Mouse (Mus musculus) pancreas, adult 10 weeks (tissue): ENCODE results near the gene Tctn1. TPM values are rescaled to one million over a fixed set of nuclear protein-coding genes. Genes with fewer than 3 reads are reported as not detected.

ENCODE experiments used
- polyA plus RNA-seq: library from polyadenylated mRNA; stranded (reverse); fragments of 350-450 nt; fragmentation: Illumina TruSeq; extraction: RNeasy Lipid Tissue Mini Kit (QIAGEN cat#74804); gene quantifications from one replicate; pipeline ENCODE4 v1.2.3, GENCODE M21; 2015; ENCODE audit warnings: low read depth, low replicate concordance; ENCODE audit not compliant: insufficient read depth

The Tctn1 gene
- polyA plus RNA-seq, result 4.2 TPM

GRCm38 (mm10) chr5:122263933-122264905 lies at the start of gene Tctn1:
Gene Tctn1 (minus strand): TSS chr5:122264460.

GRCm38 (mm10) chr5:122284183-122285028 lies 20.1 kb upstream of the Tctn1 start, which contains the start of gene Pptc7:
Gene Pptc7 (plus strand): TSS chr5:122284365.

DNA sequence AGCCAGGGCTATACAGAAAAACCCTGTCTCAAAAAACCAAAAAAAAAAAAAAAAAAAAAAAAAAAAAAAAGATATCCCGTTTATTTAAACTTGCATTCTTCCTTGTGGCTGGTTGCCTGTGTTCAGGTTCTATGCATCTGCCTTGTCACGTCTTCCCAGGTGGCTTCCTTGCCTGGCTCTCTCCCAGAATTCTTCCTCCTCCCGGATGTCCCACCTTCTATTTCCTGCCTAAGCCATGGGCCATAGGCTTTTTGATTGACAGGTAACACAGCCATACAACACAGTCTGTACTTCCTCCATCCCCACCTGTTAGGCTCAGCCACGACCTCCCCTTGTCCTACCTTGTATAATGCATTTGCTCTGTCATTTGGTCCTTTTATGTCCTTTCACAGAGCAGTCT lies 57.8 kb downstream of the Tctn1 start, which contains the start of gene Hvcn1:
Hvcn1 (plus strand) TSS at position 330 of the 400 bp plus-strand sequence.

Other genes with a start within 250 kb of the Tctn1 start
- 1.5 TPM for gene Cux2, start 214.4 kb downstream of the Tctn1 start, polyA plus RNA-seq
- gene Myl2, start 163.5 kb downstream of the Tctn1 start, polyA plus RNA-seq, result not detected
- gene Ccdc63, start 123.6 kb downstream of the Tctn1 start, polyA plus RNA-seq, result not detected
- gene Ppp1cc, start 106.2 kb downstream of the Tctn1 start, polyA plus RNA-seq, result 33.8 TPM
- gene Hvcn1, start 57.7 kb downstream of the Tctn1 start, polyA plus RNA-seq, result 1.2 TPM
- 4.4 TPM for gene Pptc7, start 19.9 kb upstream of the Tctn1 start, polyA plus RNA-seq
- gene Rad9b, start 89.8 kb upstream of the Tctn1 start, polyA plus RNA-seq, result 2.9 TPM
- 18.9 TPM for gene Vps29, start 89.9 kb upstream of the Tctn1 start, polyA plus RNA-seq
- gene Gpn3, start 107.4 kb upstream of the Tctn1 start, polyA plus RNA-seq, result 4.8 TPM
- gene Fam216a, start 107.9 kb upstream of the Tctn1 start, polyA plus RNA-seq, result 3.3 TPM
- 50.4 TPM for gene Arpc3, start 127.4 kb upstream of the Tctn1 start, polyA plus RNA-seq
- gene Anapc7, start 157.2 kb upstream of the Tctn1 start, polyA plus RNA-seq, result 3.8 TPM
- gene Atp2a2, start 237.8 kb upstream of the Tctn1 start, polyA plus RNA-seq, result 41.6 TPM